Mouse (Mus musculus) embryo, embryonic 10.5 days (tissue): ENCODE measurements around the gene Bri3bp.

ENCODE experiments used
- DNase-seq: peaks from one replicate; pipeline ENCODE4 v3.0.0-alpha.2; 2015; ENCODE audit warnings: low spot score

Gene Bri3bp

DNA sequence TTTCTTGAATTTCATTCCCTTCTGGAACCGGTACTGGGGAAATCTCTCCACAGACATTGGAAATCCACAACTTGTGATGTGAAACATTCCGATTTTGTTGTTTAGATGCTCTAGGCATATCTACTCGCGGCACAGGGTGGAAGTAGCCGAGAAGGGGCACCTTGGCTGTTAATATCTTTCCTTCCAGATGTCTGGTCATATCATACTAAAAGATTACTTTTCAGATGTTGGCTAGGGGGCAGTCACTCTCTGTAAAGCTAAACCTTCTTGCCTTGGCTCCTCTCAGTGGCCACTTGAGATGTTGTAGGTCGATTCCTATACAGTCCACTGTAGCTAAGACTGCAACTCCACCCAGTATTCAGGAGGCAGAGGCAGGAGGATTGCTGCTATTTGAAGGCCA, 14.7 kb downstream of the Bri3bp start:
- DNase-seq = no peak

DNA sequence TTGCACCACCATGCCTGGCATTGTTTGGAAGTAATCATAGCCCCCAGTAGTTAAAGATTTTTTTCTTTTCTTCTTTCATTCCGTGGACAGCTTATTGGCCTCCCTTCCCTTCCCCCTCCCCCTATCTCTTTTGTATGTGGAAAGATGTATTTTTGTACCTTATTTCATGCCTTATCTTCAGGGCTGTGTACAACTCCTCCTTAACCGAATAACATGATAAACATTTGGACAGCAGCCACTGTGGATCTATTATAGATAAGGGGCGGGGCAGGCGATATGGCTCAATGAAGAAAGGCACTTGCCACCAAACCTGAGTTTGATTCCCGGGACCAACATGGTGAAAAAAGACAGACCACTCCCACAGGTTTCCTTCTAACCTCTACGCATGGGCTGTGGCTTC, 16.2 kb downstream of the Bri3bp start:
- no peak for DNase-seq

DNA sequence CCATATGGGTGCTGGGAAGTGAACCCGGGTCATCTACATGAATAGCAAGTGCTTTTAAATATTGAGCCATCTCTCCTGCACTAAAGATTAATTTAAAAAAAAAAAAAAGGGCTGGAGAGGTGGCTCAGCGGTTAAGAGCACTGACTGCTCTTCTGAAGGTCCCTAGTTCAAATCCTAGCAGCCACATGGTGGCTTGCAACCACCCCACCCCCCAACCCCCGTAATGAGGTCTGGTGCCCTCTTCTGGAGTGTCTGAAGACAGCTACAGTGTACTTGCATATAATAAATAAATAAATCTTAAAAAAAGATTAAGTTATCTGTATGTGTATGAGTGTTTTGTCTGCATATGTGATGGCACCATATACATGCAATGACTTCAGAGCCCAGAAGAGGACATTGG, 19.2 kb downstream of the Bri3bp start:
- no peak for DNase-seq

DNA sequence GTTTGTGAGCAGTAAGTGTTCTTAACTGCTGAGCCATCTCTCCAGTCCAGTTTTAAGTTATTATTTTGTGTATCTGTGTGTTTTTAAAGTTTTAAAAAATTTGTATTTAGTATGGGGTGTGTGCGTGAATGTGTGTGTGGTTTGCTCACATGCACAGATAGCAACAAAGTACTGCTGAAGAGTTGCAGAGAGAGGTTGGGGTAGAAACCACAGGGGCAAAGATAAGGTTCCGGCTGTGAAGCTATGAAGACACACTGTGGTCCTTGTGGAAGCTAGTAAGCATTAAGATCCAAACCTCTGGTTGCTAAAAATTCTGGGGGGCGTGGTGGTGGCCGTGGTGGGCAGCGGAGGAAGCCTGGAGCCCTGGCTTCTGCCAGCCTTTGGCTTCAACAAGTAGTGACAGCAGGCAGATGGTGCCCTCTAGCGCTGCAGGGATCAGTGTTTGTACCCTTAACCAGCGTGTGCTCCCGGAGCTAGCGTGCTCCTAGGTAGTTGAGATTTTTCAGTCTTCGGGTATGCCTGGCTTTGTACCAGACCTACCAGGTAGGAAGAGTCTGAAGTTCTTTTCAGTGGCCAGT, 20.6 kb downstream of the Bri3bp start:
- DNase-seq = peak; percentile 49

DNA sequence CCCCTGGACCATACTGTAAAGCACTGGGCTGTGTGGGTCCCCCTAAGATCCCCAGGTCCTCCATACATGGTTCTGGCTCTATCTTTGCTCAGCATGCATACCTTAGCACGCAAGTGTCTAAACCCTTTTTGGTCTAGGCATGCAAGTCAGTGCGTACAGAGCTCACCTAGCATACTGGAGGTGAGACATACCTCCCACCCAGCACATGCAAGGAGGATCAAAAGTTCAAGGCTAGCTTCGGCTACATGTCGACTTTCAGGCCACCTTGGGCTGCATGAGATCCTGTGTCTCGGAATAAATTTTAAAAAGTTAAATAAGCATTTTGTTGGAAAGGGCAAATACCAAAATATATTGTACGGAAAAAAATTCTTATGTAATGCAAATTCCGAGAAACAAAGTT, 23.8 kb downstream of the Bri3bp start:
- no peak for DNase-seq

DNA sequence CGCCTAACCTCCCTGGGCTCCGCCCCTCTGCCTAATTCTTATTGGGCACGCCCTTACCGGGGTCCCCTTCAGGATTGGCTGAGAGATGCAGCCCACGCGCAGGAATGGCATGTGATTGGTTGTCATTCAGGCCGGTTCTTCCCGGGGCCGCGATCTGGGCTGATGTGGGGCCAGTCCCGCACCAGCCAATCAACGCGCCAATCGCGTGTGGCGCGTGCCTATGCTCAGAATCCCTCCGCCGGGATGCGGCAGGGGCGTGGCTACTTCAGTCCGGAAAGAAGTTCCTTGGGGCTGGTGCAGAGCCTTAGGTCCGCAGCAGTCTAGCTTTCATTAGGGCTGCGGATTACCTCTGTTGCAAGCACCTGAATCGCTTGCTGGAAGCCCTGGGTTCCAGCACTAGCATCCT, 24.3 kb downstream of the Bri3bp start:
- DNase-seq = peak; percentile 99

DNA sequence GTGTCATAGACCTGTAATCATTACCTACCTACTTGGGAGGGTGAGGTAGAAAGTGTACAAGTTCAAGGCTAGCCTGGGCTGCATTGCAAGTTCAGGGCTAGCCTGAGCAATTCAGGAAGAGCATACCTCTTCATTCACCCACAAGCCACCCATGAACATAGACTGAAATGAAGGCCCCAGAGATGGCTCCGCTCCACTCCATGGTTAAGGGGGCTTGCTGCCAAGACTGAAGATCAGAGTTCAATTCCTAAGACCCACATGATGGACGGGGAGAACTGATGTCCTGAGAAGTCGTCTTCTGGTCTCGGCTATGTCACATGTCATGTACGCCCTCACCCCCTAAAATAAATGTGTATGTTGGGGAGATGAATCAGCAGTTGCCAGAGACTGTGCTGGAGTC, 25.1 kb downstream of the Bri3bp start:
- DNase-seq = no peak

DNA sequence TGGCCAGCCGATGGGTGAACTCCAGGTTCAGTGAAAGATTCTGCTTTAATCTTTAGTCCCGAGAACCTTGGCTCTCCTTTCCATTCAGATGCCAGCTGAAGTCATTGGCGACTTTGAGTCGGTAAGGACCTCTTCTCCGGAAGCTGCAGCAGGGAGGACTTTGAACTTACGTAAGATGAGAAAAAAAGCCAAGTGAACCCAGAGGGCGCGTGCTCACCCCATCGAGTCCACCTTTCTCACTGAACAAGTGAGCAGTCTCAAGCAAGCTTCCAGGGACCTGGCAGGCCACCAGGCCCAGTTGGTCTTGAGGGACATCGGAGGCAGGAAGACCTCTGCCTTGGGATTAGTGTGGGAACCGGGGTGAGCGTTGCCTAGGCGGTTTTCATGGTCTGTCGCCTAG, 25.9 kb downstream of the Bri3bp start:
- DNase-seq = no peak

DNA sequence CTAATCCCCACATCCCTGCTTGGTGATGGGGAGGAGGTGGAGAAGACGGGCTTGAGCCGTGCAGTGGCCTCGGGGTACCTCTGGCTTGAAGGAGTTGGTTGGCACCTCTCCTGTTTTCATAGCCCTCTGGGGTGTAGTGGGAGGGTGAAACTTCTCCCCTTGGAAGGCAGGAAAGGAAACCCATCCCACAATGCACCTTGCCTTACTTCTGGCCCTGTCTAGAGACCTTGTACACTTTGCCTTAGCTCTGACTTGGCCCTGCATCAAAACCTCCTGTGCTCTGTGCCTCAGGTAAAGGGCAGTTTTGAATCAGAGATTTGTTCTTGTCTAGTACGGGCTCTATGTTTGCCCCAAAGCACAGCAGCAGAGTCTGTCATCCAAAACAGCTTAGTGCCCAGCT, 29.3 kb downstream of the Bri3bp start:
- DNase-seq = no peak

DNA sequence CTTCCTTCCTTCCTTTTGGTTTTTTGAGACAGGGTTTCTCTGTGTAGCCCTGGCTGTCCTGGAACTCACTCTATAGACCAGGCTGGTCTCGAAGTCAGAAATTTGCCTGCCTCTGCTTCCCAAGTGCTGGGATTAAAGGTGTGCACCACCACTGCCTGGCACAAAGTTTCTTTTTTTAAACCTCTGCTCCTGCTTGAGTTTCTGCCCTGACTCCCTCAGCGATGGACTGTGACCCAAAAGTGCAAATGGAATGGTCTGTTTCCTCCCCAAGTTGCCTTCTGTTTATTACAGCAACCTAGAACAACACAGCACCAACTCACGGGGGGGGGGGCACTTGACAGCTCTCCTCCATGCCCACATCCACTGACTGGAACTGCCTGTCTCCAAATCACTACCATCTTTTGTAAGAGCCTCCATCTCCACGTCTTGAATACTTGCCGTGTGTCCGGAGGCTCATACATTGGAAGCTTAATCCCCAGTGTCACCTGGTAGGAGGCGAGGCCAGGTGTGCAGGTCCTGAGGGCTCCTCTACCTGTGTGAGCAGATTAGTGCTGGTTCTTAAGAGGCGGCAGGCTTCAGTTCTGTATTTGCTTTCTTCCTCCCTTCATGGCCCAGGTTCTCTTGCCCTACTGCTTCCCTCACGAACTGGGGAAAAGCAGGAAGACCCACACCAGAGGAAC, 31.6 kb downstream of the Bri3bp start:
- DNase-seq = no peak

DNA sequence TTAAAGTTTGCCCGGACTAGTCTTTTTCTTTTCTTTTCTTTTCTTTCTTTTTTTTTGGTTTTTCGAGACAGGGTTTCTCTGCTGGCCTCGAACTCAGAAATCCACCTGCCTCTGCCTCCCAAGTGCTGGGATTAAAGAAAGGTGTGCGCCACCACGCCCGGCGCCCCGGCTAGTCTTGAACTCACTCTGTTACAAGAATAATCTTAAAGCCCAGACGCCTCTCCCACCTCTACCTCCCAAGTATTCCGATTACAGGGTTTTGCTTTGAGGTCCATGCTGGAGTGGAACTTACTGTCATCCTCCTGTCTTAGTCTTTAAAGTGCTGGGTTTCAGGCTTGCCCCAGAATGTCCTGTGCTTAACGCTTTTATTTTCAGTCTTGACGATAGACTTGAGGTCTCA, 33.7 kb downstream of the Bri3bp start:
- DNase-seq = no peak

DNA sequence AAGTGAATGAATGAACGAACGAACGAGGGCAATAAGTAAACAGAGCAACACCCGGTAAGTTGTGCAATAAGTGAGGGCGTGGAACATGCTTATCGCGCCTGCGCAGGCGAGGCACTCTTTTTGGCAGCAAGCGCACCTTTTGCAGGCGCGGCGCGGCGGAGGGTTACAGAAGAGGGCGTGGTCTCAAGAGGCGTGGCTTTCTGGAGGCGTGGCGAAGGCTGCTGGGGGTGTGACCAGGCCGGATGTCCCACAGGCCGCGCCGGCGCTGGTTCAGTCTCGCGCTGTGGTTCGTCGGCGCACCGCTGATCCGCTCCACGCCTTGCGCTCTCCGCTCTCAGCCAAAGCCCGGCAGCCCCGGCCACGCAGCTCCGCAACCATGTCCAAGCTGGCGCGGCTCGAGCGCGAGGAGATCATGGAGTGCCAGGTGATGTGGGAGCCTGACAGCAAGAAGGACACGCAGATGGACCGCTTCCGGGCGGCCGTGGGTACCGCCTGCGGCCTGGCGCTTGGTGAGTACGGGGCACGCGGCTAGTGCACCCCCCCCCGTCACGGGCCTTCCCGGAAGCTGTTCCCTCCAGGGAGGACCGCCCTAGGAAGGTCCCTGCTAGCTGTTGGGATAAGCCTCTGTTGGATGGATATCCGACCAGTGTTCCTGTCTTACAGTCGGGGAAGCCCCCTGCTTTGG, 34.4 kb downstream of the Bri3bp start, which contains the start of gene Aacs:
Gene Aacs, plus strand, starts transcription at position 214 of the 685 bp plus-strand sequence.
- DNase-seq = peak; percentile 96

DNA sequence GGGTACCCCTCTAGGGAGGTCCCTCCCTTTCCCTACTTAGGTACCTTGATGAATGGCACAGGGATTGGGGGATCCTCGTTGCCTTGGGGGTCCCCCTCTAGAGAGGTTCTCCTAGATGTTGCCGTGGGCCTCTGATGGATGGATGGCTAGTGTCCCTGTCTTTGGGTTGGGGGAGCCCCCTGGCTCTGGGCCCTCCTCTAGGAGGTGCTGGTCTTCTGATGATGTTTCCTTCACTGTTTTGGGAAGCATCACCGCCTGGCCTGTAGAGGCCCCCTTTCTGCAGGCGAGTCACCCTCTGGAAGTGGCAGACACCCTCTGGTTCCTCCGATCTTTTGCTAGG, 34.9 kb downstream of the Bri3bp start:
- DNase-seq = peak; percentile 20

DNA sequence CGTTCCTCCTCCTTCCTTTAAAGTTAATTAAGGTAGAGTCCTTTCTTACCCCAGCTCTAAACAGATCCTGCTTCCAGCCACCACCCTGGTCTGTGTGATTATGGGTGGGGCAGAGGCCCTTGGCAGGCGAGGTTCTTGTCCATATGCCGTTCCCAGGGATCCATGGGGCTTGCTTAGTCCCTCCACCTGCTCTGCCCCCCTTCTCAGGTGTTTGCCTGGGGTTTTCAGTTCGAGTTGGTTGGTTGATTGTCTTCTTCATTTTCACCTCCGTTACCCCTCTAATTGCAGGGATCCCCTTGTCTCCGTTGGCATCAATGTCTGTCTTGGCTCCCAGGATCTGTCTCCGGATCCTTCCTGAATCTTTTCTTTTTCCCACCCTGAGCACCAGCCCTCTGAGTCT, 35.4 kb downstream of the Bri3bp start:
- no peak for DNase-seq

DNA sequence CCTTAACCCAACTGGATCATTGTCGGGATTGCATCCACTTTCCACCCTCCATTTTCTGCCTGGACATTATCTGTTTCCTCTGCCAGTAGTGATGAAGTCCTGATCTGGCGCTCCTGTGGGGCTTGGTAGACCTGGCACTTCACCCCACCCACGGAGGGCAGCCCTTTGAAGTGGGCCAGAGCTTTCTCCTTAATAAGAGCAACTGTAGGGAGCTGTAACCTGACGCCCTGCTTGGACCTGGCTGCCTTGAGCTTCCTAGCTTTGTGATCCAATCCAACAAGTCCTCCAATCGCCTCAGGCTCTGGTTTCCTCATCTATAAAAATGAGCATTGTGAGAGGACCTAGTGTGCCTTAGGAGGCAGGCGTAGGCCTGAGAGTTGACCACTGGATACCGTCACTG, 36.2 kb downstream of the Bri3bp start:
- peak; percentile 23 for DNase-seq

DNA sequence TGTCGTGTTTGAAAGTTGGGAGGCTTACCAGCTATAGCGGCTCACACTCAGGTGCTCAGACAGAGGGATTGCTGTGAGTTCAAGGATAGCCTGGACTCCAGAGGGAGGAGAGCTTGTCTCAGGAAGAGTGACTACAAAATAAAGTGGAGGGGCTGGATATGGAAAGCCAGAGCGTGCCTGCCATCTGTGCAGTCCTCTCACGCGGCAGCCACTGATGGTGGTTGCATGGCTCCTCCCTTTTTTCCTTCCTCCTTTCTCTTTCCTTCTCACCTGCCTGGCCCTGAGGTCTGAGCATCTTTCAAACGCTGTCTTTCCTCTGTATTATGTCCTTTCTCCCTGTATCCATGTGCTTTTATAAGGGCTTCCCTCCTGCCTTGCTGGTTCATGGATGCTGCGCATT, 36.7 kb downstream of the Bri3bp start:
- no peak for DNase-seq

DNA sequence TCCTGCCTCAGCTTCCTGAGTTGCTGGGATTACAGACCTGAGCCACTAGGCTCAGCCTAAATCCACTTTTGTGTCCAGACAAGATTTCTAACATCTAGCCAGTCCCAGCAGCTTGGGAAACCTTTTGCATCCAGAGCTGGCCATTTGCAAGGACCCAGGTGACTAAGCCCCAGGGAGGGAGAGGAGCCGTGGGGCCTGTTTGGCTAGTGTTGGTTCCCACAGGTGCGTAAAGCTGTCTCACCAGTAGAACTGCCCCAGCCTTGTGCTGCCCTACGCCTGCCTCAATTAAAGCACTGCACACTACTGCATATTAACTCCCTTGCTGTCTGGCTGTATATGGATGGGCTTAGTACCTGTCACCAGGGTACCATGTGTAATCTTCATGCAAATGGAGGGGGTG, 38.0 kb downstream of the Bri3bp start:
- DNase-seq = no peak

DNA sequence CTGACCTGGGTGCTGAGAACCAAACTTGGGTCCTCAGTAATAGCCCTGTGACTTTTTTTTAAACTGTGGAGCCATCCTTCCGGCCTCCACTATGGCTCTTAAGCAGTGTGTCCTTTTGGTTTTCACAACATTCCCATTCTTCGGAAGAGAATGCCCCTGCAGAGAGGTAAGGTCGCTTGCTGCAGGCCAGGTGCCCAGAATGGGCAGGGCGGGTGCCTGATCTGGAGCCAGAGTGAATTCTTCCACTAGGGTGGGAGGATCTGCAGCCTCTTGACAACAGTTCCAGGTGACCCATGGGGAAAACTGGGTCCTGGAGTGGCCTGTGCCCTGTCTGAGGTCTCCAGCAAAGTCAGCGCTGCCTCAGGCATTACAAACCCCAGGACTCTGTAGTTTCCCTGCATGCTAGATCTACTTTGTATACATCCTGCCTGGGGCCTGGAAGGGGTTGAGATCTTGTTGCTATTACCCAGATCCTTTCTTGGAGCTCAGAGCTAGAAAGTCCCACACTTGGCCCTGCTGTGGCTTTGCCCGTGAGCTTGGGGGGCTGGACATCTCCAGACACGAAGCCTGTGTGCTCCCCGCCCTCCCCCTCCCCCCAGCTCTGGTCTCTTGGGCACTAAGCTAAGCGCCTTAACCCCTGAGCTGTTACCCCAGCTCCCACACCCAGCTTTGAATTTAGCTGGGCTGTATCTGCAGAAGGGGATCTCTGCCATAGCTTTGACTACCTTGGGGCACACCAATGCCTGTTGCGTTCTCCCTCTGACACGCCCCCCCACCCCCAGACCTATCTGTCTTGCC, 39.3 kb downstream of the Bri3bp start:
- no peak for DNase-seq

DNA sequence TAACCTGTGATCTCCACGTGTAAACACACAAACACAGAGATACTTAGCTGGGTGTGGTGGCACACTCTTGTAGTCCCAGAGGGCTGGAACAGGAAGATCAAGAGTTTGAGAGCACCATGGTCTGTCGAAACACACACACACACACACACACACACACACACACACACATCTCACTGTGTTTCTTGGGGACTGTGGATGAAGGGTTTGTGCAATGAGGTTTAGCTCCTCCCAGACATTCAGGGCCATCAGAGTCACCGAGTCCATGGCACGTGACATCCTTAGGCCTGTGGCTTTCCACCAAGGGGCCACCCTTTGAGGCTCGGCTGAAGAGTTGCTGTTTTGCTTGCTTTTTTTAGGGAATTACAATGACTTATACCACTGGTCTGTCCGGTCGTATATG, 41.1 kb downstream of the Bri3bp start:
- no peak for DNase-seq

DNA sequence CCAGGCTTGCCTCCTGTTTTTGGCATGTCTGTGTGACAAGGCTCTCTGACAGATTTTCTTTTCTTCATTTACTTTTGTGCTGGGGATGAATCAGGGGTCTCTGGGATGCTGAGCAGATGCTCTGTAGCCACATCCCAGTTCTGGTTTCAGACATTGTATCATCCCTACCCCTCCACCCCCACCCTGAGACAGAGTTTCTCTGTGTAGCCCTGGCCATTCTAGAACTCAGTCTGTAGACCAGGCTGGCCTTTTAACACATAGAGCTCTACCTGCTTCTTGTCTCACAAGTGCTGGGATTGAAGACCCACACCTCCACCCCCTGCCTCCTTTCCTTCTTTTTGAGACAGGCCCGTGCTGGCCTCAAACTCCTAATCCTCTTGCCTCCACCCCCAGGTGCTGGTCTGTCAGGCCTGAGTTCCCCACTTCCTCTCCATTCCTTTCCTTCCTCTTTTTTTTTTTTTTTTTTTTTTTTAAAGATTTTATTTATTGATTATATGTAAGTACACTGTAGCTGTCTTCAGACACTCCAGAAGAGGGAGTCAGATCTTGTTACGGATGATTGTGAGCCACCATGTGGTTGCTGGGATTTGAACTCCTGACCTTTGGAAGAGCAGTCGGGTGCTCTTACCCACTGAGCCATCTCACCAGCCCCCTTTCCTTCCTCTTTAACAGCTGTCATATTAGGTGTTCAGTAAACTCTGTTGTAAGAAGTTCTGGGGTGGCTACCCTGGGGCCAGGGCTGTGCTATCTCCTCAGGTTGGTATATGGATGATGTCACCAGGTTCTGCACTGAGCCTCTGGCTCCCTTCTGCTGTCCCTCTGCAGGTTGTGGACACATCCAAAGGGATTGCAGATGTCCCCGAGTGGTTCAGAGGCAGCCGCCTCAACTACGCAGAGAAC, 42.6 kb downstream of the Bri3bp start:
- DNase-seq = no peak

DNA sequence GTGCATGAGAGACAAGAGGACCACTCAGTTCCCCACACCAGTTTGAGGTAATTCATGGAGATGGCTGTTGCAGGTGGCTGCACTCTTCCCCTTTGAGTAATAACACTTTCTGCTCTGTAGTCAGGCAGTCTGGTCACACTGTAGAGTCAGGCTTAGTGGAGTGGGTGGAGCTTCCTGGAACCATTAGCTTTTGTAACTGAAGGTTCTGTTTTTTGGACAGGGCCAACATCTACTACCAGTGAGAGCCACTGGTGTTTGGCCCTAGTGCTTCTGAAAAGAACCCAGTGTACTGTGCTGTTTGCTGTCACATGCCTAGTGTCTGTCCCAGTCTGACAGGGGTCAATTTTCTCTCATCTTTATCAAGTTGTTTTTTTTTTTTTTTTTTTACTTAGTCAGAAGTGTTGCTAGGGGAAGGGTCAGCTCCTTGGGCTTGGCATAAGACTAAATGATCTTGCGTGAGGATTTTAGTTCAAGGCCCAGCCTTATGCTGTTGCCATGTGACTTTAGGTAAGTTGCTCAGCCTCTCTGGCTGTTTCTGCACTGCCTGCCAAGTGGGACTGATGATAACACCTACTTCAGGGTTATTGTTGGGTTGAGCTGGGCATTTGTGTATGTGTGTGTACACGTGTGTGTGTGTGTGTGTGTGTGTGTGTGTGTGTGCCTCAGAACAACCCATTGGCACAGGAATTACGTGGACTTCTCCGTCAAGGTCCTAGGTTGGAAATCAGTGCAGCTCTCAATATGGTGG, 43.8 kb downstream of the Bri3bp start:
- DNase-seq = no peak
